Mouse (Mus musculus) liver, embryonic 11.5 days (tissue): ENCODE measurements at regions not wholly inside any gene's neighbourhood (a gene's known extent, or its start where the extent isn't known, plus 50 kb on each side); places are given as distances from the start of the nearest gene placed in this dataset.

Experiments
- ATAC-seq: fragments of 200-750 bp; cut with Nextera tagmentation; replicated peaks from 2 replicates; pipeline ENCODE4 v1.8.0; 2017; ENCODE audit warnings: moderate number of reproducible peaks, mild to moderate bottlenecking, moderate TSS enrichment, moderate library complexity; ENCODE audit not compliant: low FRiP score
- DNase-seq: peaks from one replicate; pipeline ENCODE4 v3.0.0-alpha.2; 2017; ENCODE audit warnings: low spot score
- H3K27ac ChIP-seq: fragments of 300-500 bp; sonication (generic); 2 replicates; pipeline ENCODE4 v1.5.1; 2014; ENCODE audit warnings: mild to moderate bottlenecking, low read depth, low read length, control low read depth
- H3K27me3 ChIP-seq: fragments of 300-500 bp; sonication (generic); replicated peaks from 2 replicates; pipeline ENCODE4 v1.6.1; 2014; ENCODE audit warnings: low read length, mixed read lengths; ENCODE audit not compliant: control insufficient read depth, insufficient read depth
- H3K36me3 ChIP-seq: fragments of 300-500 bp; sonication (generic); 2 replicates; pipeline ENCODE4 v1.6.1; 2014; ENCODE audit warnings: mild to moderate bottlenecking, low read length, moderate library complexity, mixed read lengths; ENCODE audit not compliant: control insufficient read depth, insufficient read depth
- H3K4me1 ChIP-seq: fragments of 300-500 bp; sonication (generic); replicated peaks from 2 replicates; pipeline ENCODE4 v1.6.1; 2014; ENCODE audit warnings: low read length, mixed read lengths; ENCODE audit not compliant: control insufficient read depth, insufficient read depth
- H3K4me2 ChIP-seq: fragments of 300-500 bp; sonication (generic); 2 replicates; pipeline ENCODE4 v1.6.1; 2014; ENCODE audit warnings: mild to moderate bottlenecking, control low read depth, moderate library complexity
- H3K4me3 ChIP-seq: fragments of 300-500 bp; sonication (generic); 2 replicates; pipeline ENCODE4 v1.5.1; 2014; ENCODE audit warnings: low read depth, low read length, control low read depth
- H3K9ac ChIP-seq: fragments of 300-500 bp; sonication (generic); 2 replicates; pipeline ENCODE4 v1.6.1; 2014; ENCODE audit warnings: low read depth, low read length, control low read depth
- H3K9me3 ChIP-seq: fragments of 300-500 bp; sonication (generic); 2 replicates; pipeline ENCODE4 v1.6.1; 2016; ENCODE audit warnings: low read length, inconsistent platforms, mixed read lengths; ENCODE audit not compliant: control insufficient read depth
- WGBS: fragments of 180-500 bp; shearing (Covaris S2); extraction: QIAGEN DNeasy Blood & Tissue Kit; methylation state at CpG from one replicate; pipeline ENCODE4 v1.1.7; 2014; 5-methylcytosine and 5-hydroxymethylcytosine counted together

DNA sequence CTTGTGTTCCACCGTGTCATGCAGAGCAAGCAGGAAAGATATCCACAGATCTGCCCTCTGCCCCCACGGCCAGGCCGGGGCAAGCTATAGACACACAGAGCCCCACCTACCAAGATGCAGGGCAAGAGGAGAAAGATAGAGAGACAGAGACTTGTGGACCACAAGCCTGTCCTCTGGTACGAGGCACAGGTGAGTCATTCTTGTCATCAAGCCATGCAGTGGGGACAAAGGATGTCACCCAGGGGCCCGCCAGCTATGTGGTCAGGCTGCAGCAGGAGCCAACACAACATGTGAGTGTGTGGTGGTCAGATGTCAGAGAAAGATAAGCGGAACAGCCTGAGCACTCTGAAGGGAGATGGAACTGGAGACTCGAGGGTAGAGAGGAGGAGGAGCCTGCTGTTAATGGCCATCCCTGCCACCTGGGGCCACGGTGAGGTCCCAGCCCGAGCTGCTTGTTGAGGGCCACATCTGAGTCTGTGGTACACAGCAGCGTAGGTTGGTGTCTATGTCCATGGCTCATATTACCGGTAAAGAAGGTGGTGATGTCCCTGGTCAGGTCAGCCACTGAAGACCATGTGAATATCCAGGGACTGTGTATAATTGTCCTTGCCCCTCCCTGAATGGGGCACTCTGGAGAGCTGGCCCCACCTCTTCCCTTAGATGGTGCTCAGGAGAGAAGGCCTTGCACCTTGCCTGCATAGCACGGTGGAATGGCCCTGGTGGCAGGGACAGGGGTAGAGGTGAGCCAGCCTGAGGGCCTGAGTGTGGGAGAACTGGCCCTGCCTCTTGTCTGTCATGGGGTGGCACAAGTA is 226.2 kb upstream of the Krr1 start:
- H3K9me3 ChIP-seq = no peaks in the 10 kb centered on the region
- no peaks in the 10 kb centered on the region for H3K27me3 ChIP-seq
- WGBS = 48% methylated on average over 12 of the region's 12 CpGs
- no peak for DNase-seq
- H3K4me2 ChIP-seq = no peak overlapping the region
- no peak overlapping the region for H3K4me3 ChIP-seq
- ATAC-seq = peak; percentile 34
- no peaks in the 10 kb centered on the region for H3K36me3 ChIP-seq
- H3K4me1 ChIP-seq = no peaks in the 10 kb centered on the region; the same call in 1 of the 2 replicates
- H3K27ac ChIP-seq = no peak overlapping the region
- H3K9ac ChIP-seq = no peak overlapping the region

DNA sequence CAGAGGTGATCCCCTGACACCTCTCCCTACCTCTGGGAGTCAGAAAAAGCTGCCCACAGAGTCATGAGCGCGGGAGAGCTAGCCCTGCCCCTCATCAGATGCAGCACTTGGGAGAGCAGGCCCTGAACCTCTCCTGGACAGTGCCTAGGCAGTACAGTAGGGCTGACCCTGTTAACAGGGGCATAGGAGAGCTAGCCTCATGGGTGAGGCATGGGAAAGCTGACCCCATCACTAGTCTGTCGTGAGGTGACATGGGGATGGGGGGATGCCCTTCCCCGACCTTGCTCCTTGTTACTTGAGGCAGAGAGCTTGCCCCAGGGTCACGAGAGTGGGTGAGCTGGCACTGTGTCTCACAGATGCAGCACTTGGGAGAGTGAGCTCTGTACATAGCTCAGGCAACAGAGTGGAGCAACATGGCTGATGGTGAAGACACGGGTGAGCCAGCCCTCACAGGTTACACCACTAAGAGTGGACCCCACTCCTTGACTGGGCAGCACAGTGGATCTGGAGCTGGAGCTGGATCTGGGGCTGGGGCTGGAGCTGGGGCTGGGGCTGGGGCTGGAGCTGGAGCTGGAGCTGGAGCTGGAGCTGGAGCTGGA is 225.5 kb upstream of the Krr1 start:
- Histone ChIP-seq H3K27me3 (no peaks in the 10 kb centered on the region), H3K4me3 (no peak overlapping the region), H3K9ac (no peak overlapping the region), H3K27ac (no peak overlapping the region), H3K4me1 (no peaks in the 10 kb centered on the region; the same call in 1 of the 2 replicates), H3K9me3 (no peaks in the 10 kb centered on the region), H3K4me2 (no peak overlapping the region), H3K36me3 (no peaks in the 10 kb centered on the region)
- DNase-seq = no peak
- peak; percentile 34 for ATAC-seq
- 91% methylated on average over 6 of the region's 6 CpGs for WGBS

DNA sequence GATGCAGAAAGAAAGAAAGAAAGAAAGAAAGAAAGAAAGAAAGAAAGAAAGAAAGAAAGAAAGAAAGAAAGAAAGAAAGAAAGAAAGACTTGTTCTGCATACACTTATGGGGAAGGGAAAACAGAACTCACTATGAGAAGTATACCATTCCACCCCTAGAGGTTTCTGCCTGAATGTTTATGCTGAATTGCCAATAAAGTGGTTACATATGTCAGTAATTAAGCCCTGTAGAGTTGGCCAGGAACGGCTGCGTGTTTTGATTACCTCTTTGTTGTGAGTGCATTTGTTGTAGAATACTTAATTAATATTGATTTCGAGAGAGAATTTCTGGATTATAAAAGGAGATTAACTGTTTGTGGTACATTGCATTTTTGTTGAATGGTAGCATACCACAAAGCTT is 224.0 kb upstream of the Krr1 start:
- Histone ChIP-seq H3K4me3 (no peak overlapping the region), H3K9ac (no peak overlapping the region), H3K9me3 (no peaks in the 10 kb centered on the region), H3K27ac (no peak overlapping the region), H3K4me2 (no peak overlapping the region), H3K27me3 (no peaks in the 10 kb centered on the region), H3K4me1 (no peaks in the 10 kb centered on the region; the same call in 1 of the 2 replicates), H3K36me3 (no peaks in the 10 kb centered on the region)
- WGBS = 72% methylated on average over 3 of the region's 3 CpGs
- ATAC-seq (no peak), DNase-seq (no peak)

- no peak for DNase-seq
- H3K4me3 ChIP-seq = no peak overlapping the region
- no peak for ATAC-seq
- H3K9me3 ChIP-seq = no peaks in the 10 kb centered on the region
- no peaks in the 10 kb centered on the region for H3K4me1 ChIP-seq
- H3K4me2 ChIP-seq = no peak overlapping the region
- H3K36me3 ChIP-seq = no peaks in the 10 kb centered on the region
- H3K27ac ChIP-seq = no peak overlapping the region
- H3K9ac ChIP-seq = no peak overlapping the region
- WGBS = 87% methylated on average over 2 of the region's 2 CpGs
- no peaks in the 10 kb centered on the region for H3K27me3 ChIP-seq
These were observed 218.8 kb upstream of the Krr1 start for GRCm38 (mm10) chr10:111753646-111754045.

GRCm38 (mm10) chr10:111755964-111756363 is 216.5 kb upstream of the Krr1 start:
- Histone ChIP-seq H3K27ac (no peak overlapping the region), H3K4me2 (no peak overlapping the region), H3K9me3 (no peaks in the 10 kb centered on the region), H3K4me3 (no peak overlapping the region), H3K27me3 (no peaks in the 10 kb centered on the region), H3K4me1 (no peaks in the 10 kb centered on the region), H3K36me3 (no peaks in the 10 kb centered on the region), H3K9ac (no peak overlapping the region)
- DNase-seq = no peak
- 73% methylated on average over 1 of the region's 1 CpGs for WGBS
- no peak for ATAC-seq

- DNase-seq (no peak), ATAC-seq (0 out of 2 replicates have a peak, but pooled peaks have one; percentile 49)
- WGBS = 83% methylated on average over 5 of the region's 5 CpGs
- Histone ChIP-seq H3K27me3 (no peaks in the 10 kb centered on the region), H3K27ac (no peak overlapping the region), H3K9ac (no peak overlapping the region), H3K4me1 (no peaks in the 10 kb centered on the region), H3K9me3 (no peaks in the 10 kb centered on the region), H3K36me3 (no peaks in the 10 kb centered on the region), H3K4me2 (no peak overlapping the region), H3K4me3 (no peak overlapping the region)
These were observed 215.9 kb upstream of the Krr1 start for GRCm38 (mm10) chr10:111756528-111756927.

- H3K4me1 ChIP-seq = no peaks in the 10 kb centered on the region
- no peaks in the 10 kb centered on the region for H3K36me3 ChIP-seq
- DNase-seq (no peak), ATAC-seq (no peak)
- no peaks in the 10 kb centered on the region for H3K27me3 ChIP-seq
- no peak overlapping the region for H3K4me2 ChIP-seq
- H3K4me3 ChIP-seq = no peak overlapping the region
- WGBS = 81% methylated on average over 7 of the region's 7 CpGs
- no peak overlapping the region for H3K9ac ChIP-seq
- H3K27ac ChIP-seq = no peak overlapping the region
- no peaks in the 10 kb centered on the region for H3K9me3 ChIP-seq
These were observed 214.8 kb upstream of the Krr1 start for GRCm38 (mm10) chr10:111757689-111758088.

DNA sequence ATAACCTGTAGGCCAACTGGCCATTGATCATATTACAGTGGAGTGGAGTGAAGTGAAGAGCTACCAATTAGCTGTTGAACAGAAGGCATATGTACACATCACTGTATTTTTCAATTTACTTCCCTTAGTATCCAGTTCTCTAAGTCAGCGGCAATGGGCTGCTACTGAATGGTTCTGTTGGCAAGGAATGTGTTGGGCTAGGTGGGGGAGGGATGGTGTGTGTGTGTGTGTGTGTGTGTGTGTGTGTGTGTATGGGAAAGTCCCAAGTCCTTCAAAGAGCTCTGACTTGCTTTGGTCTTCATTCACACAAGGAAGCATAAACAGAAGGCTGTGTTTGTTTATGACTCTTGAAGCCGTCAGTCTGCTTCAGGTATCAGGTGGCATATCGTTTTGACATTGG is 213.0 kb upstream of the Krr1 start:
- Histone ChIP-seq H3K9me3 (no peaks in the 10 kb centered on the region), H3K27me3 (no peaks in the 10 kb centered on the region), H3K4me3 (no peak overlapping the region), H3K27ac (no peak overlapping the region), H3K4me2 (no peak overlapping the region), H3K4me1 (no peaks in the 10 kb centered on the region), H3K9ac (no peak overlapping the region), H3K36me3 (no peaks in the 10 kb centered on the region)
- ATAC-seq (no peak), DNase-seq (no peak)
- WGBS = 77% methylated on average over 3 of the region's 3 CpGs
